Mouse (Mus musculus) ES-E14 (cell line): Measurements from ENCODE around the gene Ascc1.
"Not testable (repeated sequence)": the region's sequence is repeated elsewhere in the genome, so short reads cannot be mapped to it uniquely, and the experiment has no call there.

Experiments
- CHD2 ChIP-seq: IDR thresholded peaks from 2 replicates; pipeline ENCODE4 v1.6.1; 2014; ENCODE audit warnings: mild to moderate bottlenecking, low read depth, low read length, inconsistent platforms
- MAFK ChIP-seq: IDR thresholded peaks from 2 replicates; pipeline ENCODE4 v1.6.1; 2014; ENCODE audit warnings: mild to moderate bottlenecking, low read depth, low read length, inconsistent platforms; ENCODE audit not compliant: insufficient read depth
- ZC3H11A ChIP-seq: IDR thresholded peaks from 2 replicates; pipeline ENCODE4 v1.6.1; 2012; ENCODE audit warnings: low read depth, mild to moderate bottlenecking, inconsistent platforms, low read length, borderline replicate concordance
- ZNF384 ChIP-seq: IDR thresholded peaks from 2 replicates; pipeline ENCODE4 v1.6.1; 2012; ENCODE audit warnings: low read depth, low read length, inconsistent platforms

DNA sequence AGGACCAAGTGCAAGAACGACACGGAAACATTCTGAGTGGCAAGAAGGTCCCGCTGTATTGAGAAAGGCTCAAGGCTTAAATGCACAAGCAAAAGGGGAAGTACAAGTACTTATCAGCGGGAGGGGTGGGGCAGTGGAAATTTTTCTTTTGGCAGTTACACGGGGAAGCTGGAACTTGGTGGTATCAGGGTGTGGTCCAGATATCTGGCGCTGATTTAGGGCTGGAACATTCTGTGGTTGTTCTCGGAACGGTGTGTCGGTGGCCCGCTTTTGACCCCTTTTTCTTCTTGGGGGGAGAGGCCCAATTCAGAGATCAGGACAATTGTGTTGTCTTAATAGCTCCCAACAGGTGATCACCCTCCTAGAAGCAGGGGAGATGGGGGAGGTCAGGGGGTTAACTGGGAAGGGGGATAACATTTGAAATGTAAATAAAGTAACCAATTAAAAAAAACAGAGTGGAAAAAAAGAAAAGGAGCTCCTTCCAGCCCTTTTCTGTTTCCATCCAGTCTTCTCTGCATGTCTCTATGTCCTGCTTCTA, 145.0 kb downstream of the Ascc1 start:
- not testable (repeated sequence) for TF ChIP-seq CHD2, MAFK, ZNF384, ZC3H11A
